Mouse (Mus musculus) splenic B cell, adult 2 months (primary cell): ENCODE results near the gene Deup1.

Experiments used
- DNase-seq: peaks from one replicate; pipeline ENCODE4 v3.0.0-alpha.2; 2011; ENCODE audit warnings: low read depth, low spot score
- H3K27me3 ChIP-seq: 2 replicates; pipeline ENCODE4 v1.6.1; 2012; ENCODE audit warnings: mild to moderate bottlenecking, low read length, moderate library complexity, mixed read lengths; ENCODE audit not compliant: control insufficient read depth, poor library complexity, insufficient read depth, severe bottlenecking
- H3K36me3 ChIP-seq: 2 replicates; pipeline ENCODE4 v1.6.1; 2012; ENCODE audit warnings: mild to moderate bottlenecking, low read length, moderate library complexity, mixed read lengths; ENCODE audit not compliant: control insufficient read depth, poor library complexity, insufficient read depth, severe bottlenecking

Gene Deup1

GRCm38 (mm10) chr9:15627785-15628287 lies at the start of gene Deup1:
Deup1 (minus strand) TSS chr9:15627933.
- Histone ChIP-seq H3K36me3 (no peaks in the 10 kb centered on the region), H3K27me3 (no peaks in the 10 kb centered on the region; the same call in 1 of the 2 replicates)
- no peak for DNase-seq

- Histone ChIP-seq H3K36me3 (no peaks in the 10 kb centered on the region), H3K27me3 (no peaks in the 10 kb centered on the region)
- DNase-seq, result no peak
These were observed 44.5 kb upstream of the Deup1 start for GRCm38 (mm10) chr9:15672251-15672650.

GRCm38 (mm10) chr9:15670002-15670527 lies 42.3 kb upstream of the Deup1 start:
- no peak for DNase-seq

GRCm38 (mm10) chr9:15669452-15669851 lies 41.7 kb upstream of the Deup1 start:
- H3K36me3 ChIP-seq, result no peaks in the 10 kb centered on the region
- DNase-seq, result no peak
- no peaks in the 10 kb centered on the region for H3K27me3 ChIP-seq

More at GRCm38 (mm10) chr9:15670002-15670527, 42.3 kb upstream of the Deup1 start:
- no peaks in the 10 kb centered on the region for H3K36me3 ChIP-seq
- H3K27me3 ChIP-seq, result no peaks in the 10 kb centered on the region

- H3K36me3 ChIP-seq, result no peaks in the 10 kb centered on the region
- no peaks in the 10 kb centered on the region for H3K27me3 ChIP-seq
- no peak for DNase-seq
These were observed 36.9 kb upstream of the Deup1 start for GRCm38 (mm10) chr9:15664606-15665005.

GRCm38 (mm10) chr9:15659069-15659468 lies 31.3 kb upstream of the Deup1 start:
- DNase-seq, result no peak
- no peaks in the 10 kb centered on the region for H3K36me3 ChIP-seq
- no peaks in the 10 kb centered on the region for H3K27me3 ChIP-seq

GRCm38 (mm10) chr9:15658236-15658785 lies 30.6 kb upstream of the Deup1 start:
- no peak for DNase-seq
- no peaks in the 10 kb centered on the region for H3K36me3 ChIP-seq
- H3K27me3 ChIP-seq, result no peaks in the 10 kb centered on the region

GRCm38 (mm10) chr9:15653036-15653435 lies 25.3 kb upstream of the Deup1 start:
- Histone ChIP-seq H3K36me3 (no peaks in the 10 kb centered on the region), H3K27me3 (no peaks in the 10 kb centered on the region)
- DNase-seq, result no peak

GRCm38 (mm10) chr9:15649977-15650376 lies 22.2 kb upstream of the Deup1 start:
- DNase-seq, result no peak
- no peaks in the 10 kb centered on the region for H3K36me3 ChIP-seq
- H3K27me3 ChIP-seq, result no peaks in the 10 kb centered on the region

- no peak for DNase-seq
- H3K27me3 ChIP-seq, result no peaks in the 10 kb centered on the region; the same call in 1 of the 2 replicates
- H3K36me3 ChIP-seq, result no peaks in the 10 kb centered on the region
These were observed 349 bp downstream of the Deup1 start for GRCm38 (mm10) chr9:15627384-15627783.

GRCm38 (mm10) chr9:15624739-15625138 lies 3.0 kb downstream of the Deup1 start:
- no peaks in the 10 kb centered on the region; the same call in 1 of the 2 replicates for H3K27me3 ChIP-seq
- H3K36me3 ChIP-seq, result no peaks in the 10 kb centered on the region
- no peak for DNase-seq

- Histone ChIP-seq H3K36me3 (no peaks in the 10 kb centered on the region), H3K27me3 (no peaks in the 10 kb centered on the region)
- no peak for DNase-seq
These were observed 8.0 kb downstream of the Deup1 start for GRCm38 (mm10) chr9:15619767-15620166.

GRCm38 (mm10) chr9:15619020-15619590 lies 8.6 kb downstream of the Deup1 start:
- Histone ChIP-seq H3K36me3 (no peaks in the 10 kb centered on the region), H3K27me3 (no peaks in the 10 kb centered on the region)

GRCm38 (mm10) chr9:15617061-15617460 lies 10.7 kb downstream of the Deup1 start:
- no peaks in the 10 kb centered on the region for H3K36me3 ChIP-seq
- H3K27me3 ChIP-seq, result no peaks in the 10 kb centered on the region; the same call in 1 of the 2 replicates
- DNase-seq, result no peak

More at GRCm38 (mm10) chr9:15619020-15619590, 8.6 kb downstream of the Deup1 start:
- DNase-seq, result no peak

- DNase-seq, result no peak
- no peaks in the 10 kb centered on the region; the same call in 1 of the 2 replicates for H3K27me3 ChIP-seq
- no peaks in the 10 kb centered on the region for H3K36me3 ChIP-seq
These were observed 11.3 kb downstream of the Deup1 start for GRCm38 (mm10) chr9:15616471-15616870.
